23 mouse cellular contexts compared by ENCODE assay signal in the genomic region with DNA sequence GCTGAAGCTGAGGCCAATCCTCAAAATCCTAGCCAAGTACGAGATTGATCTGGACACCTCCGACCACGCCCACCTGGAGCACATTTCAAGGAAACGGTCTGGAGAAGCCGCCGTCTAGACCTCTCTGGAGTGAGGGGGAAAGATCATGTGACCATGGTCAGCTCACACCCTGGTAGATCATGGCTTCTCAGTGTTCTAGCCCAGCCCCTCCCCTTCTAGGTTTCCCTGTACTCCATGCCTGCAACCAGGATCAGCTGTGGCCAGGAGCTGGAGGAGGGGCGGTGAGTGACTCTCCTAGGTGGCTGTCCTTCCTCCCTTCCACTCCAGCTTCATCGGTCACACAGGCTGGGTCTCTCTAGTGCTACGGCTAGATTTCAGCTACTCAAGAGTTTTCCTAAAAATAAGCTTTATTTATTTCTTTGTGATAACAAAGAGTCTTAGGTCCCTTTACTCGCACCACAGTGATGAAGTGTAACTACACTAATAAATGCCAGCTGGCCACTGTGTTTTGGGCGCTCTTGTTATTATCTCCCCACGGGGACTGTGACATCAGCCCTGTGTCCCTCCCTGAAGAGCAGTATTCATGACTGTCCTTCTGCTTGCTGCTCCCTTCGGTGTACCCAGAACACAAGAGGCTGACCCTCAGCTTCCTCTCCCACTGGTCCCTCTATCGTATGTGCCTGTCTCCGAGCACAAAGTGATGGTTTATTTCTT. TPM values are rescaled to one million over a fixed set of nuclear protein-coding genes. Genes with fewer than 3 reads are reported as not detected.
DNase-seq lines count a peak whose midpoint lies in the region; TF ChIP-seq lines count a peak whose summit lies in the region.
"Had no signal": no experiment of that assay in that cellular context is flagged by ENCODE, and none has a peak within 500 bp of the region (broad histone marks: within the 10 kb centered on the region; RNA-seq: fewer than 3 reads in every experiment).

No protein-coding gene starts in this region.

- no peaks in the 10 kb centered on the region for H3K27me3 ChIP-seq in cerebellum, adult 2 months (ENCODE audit: control insufficient read depth, insufficient read depth, low read length)
- H3K27me3 ChIP-seq: embryonic facial prominence, embryonic 12.5 days; hindbrain, embryonic 15.5 days; limb, embryonic 13.5 days; liver, embryonic 12.5 days; neural tube, embryonic 12.5 days had no signal

- no peak overlapping the region for H3K4me3 ChIP-seq in cerebellum, adult 2 months (replicated peaks; ENCODE audit: insufficient read depth, low read depth, low read length)
- no peak overlapping the region for H3K4me3 ChIP-seq in layer of hippocampus, adult 2 months
- H3K4me3 ChIP-seq: embryonic facial prominence, embryonic 12.5 days; hindbrain, embryonic 15.5 days; limb, embryonic 13.5 days; liver, embryonic 12.5 days; neural tube, embryonic 12.5 days had no signal

- 0 out of 2 replicates have a peak, but pooled peaks cover 4% of the 10 kb centered on the region for H3K4me1 ChIP-seq in cerebellum, adult 2 months (ENCODE audit: control insufficient read depth, insufficient read depth, low read length)
- H3K4me1 ChIP-seq: embryonic facial prominence, embryonic 12.5 days; hindbrain, embryonic 15.5 days; limb, embryonic 13.5 days; liver, embryonic 12.5 days; neural tube, embryonic 12.5 days had no signal

- TF ChIP-seq CTCF in cerebellum, adult 2 months (IDR thresholded peaks at IDR 0.05; ENCODE audit: borderline replicate concordance, insufficient read depth, low read depth, low read length) = no peak
- no peak for TF ChIP-seq CTCF in layer of hippocampus, adult 2 months (conservative IDR thresholded peaks at IDR 0.05)

- DNase-seq in cerebellum, adult 2 months = no peak
- no peak for DNase-seq in cerebellum, adult 11 months
- DNase-seq in layer of hippocampus, adult 2 months (ENCODE audit: low spot score in 2 of 2) = no peak
- no peak for DNase-seq in layer of hippocampus, postnatal 36 days
- DNase-seq in lung, postnatal 14 days = peak; percentile 21
- no peak for DNase-seq in left cerebral cortex, adult 18-20 months (ENCODE audit: low spot score in 2 of 2)
- DNase-seq in ovary, postnatal 14 days (ENCODE audit: low spot score) = no peak
- DNase-seq in right cerebral cortex, postnatal 10 days (ENCODE audit: low spot score in 2 of 2) = no peak
- DNase-seq: adrenal gland, adult 2 months; cerebellum, adult 11-12 months; cerebellum, postnatal 14 days; kidney, adult 2 months; midbrain, embryonic 14.5 days; right cerebral cortex, postnatal 4 days; thymus, adult 2 months had no signal

- 81% methylated on average over 15 of the region's 15 CpGs for WGBS in cerebellum, adult 2 months

- peak overlapping the region; percentile 13; the same call in 1 of the 2 replicates for H3K27ac ChIP-seq in cerebellum, adult 2 months (ENCODE audit: insufficient read depth, low read length)
- H3K27ac ChIP-seq in layer of hippocampus, adult 2 months = peak overlapping the region; percentile 53; the same call in 1 of the 2 replicates
- H3K27ac ChIP-seq: embryonic facial prominence, embryonic 12.5 days; hindbrain, embryonic 15.5 days; kidney, postnatal 0 days; limb, embryonic 13.5 days; liver, embryonic 12.5 days; neural tube, embryonic 12.5 days had no signal

- no peak for TF ChIP-seq POLR2A in cerebellum, adult 2 months (IDR thresholded peaks at IDR 0.05; ENCODE audit: borderline replicate concordance, insufficient read depth, low read length)

RNA-seq across cellular contexts. Expression of gene Asb8, which starts 33.3 kb away (rescaled TPM):
- 83.6 and 88.3 TPM in 2 replicates for polyA plus RNA-seq in cerebellum, adult 2 months (2012; rRNA removed)
- 10 to 100 TPM; 51.8 to 55.1 TPM for total RNA-seq in layer of hippocampus, adult 2 months (2021)
- total RNA-seq in layer of hippocampus, postnatal 36 days (2021) = 10 to 100 TPM; 46.6 to 52.1 TPM
- 10 to 100 TPM; 49.5 to 53.6 TPM for total RNA-seq in left cerebral cortex, adult 18-20 months (2021)

RNA-seq across cellular contexts. Expression of gene Ccdc184, which starts 34.9 kb away (rescaled TPM):
- polyA plus RNA-seq in cerebellum, adult 2 months (2012; rRNA removed) = 24.3 and 30.9 TPM in 2 replicates
- 10 to 100 TPM; 10.6 to 10.9 TPM for total RNA-seq in layer of hippocampus, adult 2 months (2021)
- 10 to 100 TPM; 11.1 to 11.6 TPM for total RNA-seq in layer of hippocampus, postnatal 36 days (2021)
- 10 to 100 TPM; 22.5 to 23.2 TPM for total RNA-seq in left cerebral cortex, adult 18-20 months (2021)
- total RNA-seq: gastrocnemius, postnatal 4 days; megakaryocyte-erythroid progenitor cell, adult 5-6 weeks had no signal
- polyA plus RNA-seq: liver, embryonic 12.5 days had no signal

RNA-seq across cellular contexts. Expression of gene Senp1, which starts 38.6 kb away (rescaled TPM):
- 14.7 and 16.8 TPM in 2 replicates for polyA plus RNA-seq in cerebellum, adult 2 months (2012; rRNA removed)
- total RNA-seq in layer of hippocampus, adult 2 months (2021) = 10 to 100 TPM; 12.7 to 13.5 TPM
- total RNA-seq in layer of hippocampus, postnatal 36 days (2021) = 10 to 100 TPM; 12.3 to 14.2 TPM
- total RNA-seq in left cerebral cortex, adult 18-20 months (2021) = 10 to 100 TPM; 11.7 to 11.8 TPM

RNA-seq across cellular contexts. Expression of gene Pfkm, which starts 39.7 kb away (rescaled TPM):
- 471 and 489 TPM in 2 replicates for polyA plus RNA-seq in cerebellum, adult 2 months (2012; rRNA removed)
- total RNA-seq in layer of hippocampus, adult 2 months (2021) = 100 to 1,000 TPM; 333 to 349 TPM
- total RNA-seq in layer of hippocampus, postnatal 36 days (2021) = 100 to 1,000 TPM; 305 to 384 TPM
- 100 to 1,000 TPM; 399 to 431 TPM for total RNA-seq in left cerebral cortex, adult 18-20 months (2021)
